Mouse (Mus musculus): Measurements from ENCODE around the gene Mprip.
"Not testable (repeated sequence)": the region's sequence is repeated elsewhere in the genome, so short reads cannot be mapped to it uniquely, and the experiment has no call there.

Mprip gene

DNA sequence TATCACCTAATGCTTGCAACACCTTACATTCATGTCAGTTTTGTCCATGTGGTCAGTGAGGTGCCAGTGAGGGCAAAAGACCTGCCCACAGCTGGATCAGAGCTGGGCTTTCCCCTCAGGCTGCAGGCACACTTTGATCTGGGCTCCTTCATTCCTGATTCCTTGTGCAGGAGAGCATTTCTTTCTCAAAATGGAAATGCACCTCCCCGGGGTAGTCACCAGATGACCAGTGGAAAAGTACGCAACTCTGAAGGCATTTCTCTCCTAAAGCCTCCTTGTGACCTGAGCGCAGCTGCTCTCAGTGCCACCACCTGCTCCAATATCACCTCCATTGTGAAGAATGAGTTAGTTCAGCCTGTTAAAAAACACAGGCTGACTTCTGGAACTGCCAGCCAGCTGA, at the start of gene Mprip:
Mprip (plus strand) TSS at position 301 of the 400 bp plus-strand sequence.
- in situ Hi-C loops (cut with MboI; ENCODE audit: unreplicated experiment in 2 of 2): loop anchor here in 1 of 2 experiments (5.0 kb wide), 1 partner anchor 34 kb away; no protein-coding TSS in a partner anchor

DNA sequence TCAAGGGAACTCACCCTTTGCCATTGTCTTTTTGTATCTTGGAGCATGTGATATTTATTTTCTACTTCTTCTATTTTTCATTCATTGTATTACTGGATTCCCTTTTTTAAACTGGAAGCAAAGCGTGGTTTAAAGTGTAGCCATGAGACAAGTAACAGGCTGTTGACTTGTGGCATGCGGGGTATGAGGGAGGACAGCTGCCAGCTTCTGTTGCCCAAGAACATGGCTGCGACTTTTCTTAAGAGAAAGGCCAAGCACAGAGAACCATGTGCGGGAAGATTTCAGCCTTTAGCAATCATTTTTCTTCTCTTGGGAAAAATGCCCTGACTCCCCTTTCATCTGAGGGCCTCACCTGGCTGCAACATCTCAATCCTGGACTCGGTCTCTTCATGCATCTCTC, 49.5 kb upstream of the Mprip start:
- in situ Hi-C loops (cut with MboI; ENCODE audit: unreplicated experiment in 2 of 2): no loop called here

DNA sequence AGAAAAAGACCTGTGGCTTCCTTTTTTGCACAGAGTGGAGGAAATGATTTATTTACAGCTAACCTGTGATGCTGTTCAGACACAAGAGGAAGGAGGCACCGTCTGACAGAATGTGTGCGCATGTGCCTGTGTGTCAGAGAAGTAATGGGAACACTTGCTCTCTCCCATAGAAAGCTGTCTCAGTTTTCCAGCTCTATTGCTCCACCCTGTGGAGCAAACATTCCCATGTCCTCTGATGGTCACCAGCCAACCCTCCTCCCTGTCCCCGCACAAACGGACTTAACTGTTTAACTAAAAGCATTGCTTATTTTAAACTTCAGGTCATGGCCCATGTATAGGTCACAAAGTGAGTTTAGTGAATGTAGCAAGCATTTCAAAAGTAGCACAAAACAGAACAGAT, 47.0 kb upstream of the Mprip start:
- in situ Hi-C loops (cut with MboI; ENCODE audit: unreplicated experiment in 2 of 2): no loop called here

DNA sequence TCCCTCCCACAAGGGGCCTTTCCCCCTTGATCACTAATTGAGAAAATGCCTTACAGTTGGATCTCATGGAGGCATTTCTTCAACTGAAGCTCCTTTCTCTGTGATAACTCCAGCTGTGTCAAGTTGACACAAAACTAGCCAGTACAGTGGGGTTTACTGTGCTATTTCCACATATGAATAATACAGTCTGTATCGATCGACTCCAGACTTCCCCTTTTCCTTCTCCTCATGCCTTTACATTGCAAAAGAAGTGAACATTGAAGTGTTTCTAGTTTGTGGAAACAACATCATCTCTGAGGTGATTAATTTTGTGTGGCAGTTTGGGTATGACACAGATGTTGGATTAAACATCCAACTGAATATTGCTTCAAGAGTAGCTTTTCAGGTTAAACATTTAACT, 44.1 kb upstream of the Mprip start:
- in situ Hi-C loops (cut with MboI; ENCODE audit: unreplicated experiment in 2 of 2): not testable (repeated sequence)

DNA sequence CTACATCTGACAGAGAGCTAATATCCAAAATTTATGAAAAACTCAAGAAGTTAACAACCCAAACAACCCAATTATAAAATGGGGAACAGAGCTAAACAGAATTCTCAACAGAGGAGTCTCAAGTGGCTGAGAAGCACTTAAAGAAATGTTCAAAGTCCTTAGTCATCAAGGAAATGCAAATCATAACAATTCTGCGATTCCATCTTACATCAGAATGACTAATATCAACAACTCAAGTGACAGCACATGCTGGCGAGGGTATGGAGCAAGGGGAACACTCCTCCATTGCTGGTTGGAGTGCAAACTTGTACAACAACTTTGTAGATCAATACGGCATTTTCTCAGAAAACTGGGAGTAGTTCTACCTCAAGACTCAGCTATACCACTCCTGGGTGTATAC, 38.9 kb upstream of the Mprip start:
- in situ Hi-C loops (cut with MboI; ENCODE audit: unreplicated experiment in 2 of 2): loop anchor here (5.0 kb wide), 2 partner anchors 125 to 460 kb away; no protein-coding TSS in a partner anchor

DNA sequence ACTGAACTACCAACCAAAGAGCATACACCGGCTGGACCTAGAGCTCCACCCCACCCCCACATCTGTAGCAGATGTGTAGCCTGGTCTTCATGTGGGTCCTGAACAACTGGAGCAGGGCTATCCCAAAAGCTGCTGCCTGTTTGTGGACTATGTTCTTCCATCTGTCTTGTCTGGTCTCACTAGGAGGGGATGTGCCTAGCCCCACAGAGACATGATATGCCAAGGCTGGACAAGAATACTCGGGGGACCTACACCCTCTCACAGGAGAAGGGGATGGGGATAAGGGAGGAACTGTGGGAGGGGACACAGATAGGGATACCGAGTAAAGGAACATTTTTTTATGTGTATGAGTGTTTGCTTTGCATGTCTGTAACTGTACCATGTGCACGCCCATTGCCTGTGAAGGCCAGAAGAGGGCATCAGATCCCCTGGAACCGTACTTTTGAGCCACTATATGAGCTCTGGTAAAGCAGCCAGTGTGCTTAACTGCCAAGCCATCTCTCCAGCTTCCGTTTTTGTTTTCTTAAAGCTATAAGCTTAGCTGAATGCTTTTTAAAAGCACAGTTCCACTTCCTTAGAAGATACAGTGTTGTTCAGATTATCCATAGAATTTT, 37.0 kb upstream of the Mprip start:
- in situ Hi-C loops (cut with MboI; ENCODE audit: unreplicated experiment in 2 of 2): loop anchor here (5.0 kb wide), 2 partner anchors 123 to 458 kb away; no protein-coding TSS in a partner anchor

DNA sequence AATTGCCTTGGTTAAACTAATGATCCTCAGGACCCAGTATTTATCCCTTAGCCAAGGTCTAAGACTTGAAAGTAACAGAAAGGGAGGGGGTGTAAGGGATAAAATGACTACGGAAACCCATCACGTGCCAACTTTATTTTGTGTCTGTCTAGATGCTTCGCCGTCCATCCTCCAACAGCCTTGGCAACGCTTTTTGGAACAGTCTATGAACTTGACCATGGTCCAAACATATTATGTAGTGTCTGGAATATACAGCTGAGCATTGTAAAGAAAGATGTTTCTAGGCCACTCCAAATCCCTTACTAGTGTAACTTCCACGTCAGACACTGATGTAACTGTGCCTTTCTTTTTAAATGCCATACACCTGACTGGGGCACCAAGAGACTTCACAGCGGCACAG, 34.9 kb upstream of the Mprip start:
- in situ Hi-C loops (cut with MboI; ENCODE audit: unreplicated experiment in 2 of 2): loop anchor here in 1 of 2 experiments (5.0 kb wide), 1 partner anchor 36 kb away; the partner anchor contains the start of gene Mprip

DNA sequence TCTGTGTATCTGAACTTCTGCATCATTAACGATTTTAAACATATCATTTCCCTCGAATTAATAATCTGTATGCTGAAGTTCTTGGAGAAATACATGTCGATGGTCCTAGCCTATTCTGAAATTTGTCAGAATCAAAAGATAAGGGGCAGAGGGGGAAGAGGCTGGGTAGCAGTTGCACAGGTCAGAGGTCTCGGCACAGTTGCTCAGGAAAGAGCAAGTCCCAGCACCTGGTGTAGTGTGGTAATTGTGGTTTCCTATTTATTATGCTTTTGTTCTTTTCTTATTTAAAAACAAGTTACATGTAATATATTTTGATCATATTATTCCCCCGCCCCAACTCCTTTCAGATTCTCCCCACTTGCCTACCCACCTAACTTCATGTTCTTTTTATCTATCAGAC, 32.9 kb upstream of the Mprip start:
- in situ Hi-C loops (cut with MboI; ENCODE audit: unreplicated experiment in 2 of 2): loop anchor here in 1 of 2 experiments (5.0 kb wide), 1 partner anchor 34 kb away; the partner anchor contains the start of gene Mprip

DNA sequence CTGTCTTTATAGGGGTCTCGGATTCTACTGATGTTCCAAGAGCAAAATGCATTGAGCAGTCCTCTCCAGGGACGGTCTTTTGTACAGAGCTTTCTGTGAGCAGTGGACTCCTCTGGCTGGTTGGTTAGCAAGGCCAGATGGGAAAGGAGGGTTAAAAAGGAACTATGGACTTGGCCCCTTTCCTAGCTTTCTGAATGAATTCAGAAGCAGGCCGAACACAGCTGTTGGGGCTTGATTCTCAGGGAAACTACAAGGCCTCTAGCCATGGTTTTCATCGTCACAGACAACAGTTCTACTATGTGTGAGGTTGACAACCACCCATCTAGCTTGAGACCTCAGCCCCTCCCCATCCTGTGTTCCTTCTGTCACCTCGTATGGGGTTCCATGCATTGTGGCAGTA, 31.2 kb upstream of the Mprip start:
- in situ Hi-C loops (cut with MboI; ENCODE audit: unreplicated experiment in 2 of 2): loop anchor here in 1 of 2 experiments (5.0 kb wide), 1 partner anchor 32 kb away; the partner anchor contains the start of gene Mprip

DNA sequence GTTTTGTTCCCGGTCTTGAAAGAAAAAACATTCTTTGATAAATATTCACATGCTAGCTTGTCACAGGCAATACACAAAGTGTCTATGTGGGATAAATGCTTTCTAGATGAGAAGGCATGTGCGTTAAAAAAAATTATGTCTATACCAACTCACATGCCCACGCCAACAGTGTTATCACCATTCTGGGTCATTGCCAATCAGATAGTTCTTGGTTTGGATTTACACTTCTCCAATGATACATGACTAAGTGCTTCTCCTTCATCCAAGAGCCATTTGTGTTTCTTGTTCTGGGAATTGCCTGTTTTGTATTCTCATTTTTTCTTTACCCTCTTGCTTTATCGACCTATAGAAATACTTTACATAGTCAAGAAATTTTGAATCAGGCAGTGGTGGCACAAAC, 29.1 kb upstream of the Mprip start:
- in situ Hi-C loops (cut with MboI; ENCODE audit: unreplicated experiment in 2 of 2): no loop called here

DNA sequence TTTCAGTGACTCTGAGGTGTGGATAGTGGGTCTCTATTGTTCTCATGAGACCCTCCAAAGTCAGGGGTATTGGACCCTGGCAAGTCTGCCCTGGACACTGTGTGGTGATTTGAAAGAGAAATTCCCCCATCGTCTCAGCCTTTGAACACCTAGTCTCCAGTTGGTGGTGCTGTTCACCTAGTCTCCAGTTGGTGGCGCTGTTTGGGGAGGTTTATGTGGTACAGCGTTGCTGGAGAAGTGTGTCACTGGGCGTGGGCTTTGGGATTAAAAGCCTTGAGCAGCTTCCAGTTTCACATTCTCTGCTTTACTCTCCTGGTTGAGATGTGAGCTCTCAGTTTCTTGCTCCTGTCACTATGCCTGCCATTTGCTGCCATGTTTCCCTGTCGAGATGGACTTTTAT, 28.1 kb upstream of the Mprip start:
- in situ Hi-C loops (cut with MboI; ENCODE audit: unreplicated experiment in 2 of 2): no loop called here

DNA sequence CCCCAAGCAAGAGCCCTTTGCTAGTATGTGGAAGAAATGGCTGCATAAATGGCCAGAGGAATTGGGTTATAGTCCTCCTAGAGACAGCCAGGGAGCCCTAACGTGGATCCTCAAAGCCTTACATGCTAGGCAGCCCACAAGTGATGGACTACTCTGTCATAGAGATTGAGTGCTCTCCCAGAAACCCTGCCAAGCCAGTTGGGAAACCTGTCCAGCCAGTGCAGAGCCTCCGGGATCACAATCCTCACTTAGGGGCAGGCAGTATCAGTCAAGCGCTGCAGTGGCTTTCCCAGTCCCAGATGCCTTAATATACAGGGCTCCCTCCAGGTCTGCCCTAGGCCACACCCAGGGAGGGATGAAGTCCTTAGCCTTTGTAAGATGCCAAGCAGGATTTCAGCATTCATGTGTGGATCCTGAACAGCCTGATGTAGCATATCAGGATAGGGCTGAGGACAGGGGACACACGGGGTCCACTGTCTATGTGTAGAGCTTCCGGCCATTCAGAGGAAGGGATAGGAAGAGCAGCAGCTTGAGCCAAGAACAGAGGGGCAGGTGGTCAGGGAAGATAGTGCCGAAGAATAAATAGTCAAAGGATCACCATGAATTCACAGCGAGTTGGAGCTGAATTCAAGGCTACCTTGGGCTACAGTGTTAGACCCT, 27.0 kb upstream of the Mprip start:
- in situ Hi-C loops (cut with MboI; ENCODE audit: unreplicated experiment in 2 of 2): no loop called here

DNA sequence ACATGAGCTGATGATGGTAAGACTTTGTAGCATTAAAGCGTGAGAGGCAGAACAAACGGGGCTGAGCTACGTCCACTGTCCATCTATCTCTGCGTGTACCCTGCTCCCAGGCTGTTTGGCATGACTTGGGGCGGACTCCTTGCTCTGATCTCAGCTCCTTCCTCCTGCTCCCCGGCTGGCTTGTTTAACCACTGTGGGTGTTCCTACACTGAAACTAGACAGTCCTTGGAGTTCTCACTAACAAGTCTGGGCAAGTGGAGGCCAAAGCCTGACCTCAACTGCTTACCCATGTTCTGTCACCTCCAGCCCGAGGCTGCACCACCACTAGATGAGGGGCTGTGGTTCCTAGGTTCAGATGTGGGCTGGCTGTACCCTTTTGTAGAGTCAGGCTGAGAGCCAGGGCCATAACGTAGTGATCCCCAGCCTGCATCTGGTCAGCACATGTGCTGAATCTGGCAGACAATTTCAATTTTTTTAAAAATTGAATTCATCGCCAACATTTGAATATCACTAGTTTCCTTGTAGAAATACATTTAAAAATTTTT, 25.8 kb upstream of the Mprip start:
- in situ Hi-C loops (cut with MboI; ENCODE audit: unreplicated experiment in 2 of 2): no loop called here

DNA sequence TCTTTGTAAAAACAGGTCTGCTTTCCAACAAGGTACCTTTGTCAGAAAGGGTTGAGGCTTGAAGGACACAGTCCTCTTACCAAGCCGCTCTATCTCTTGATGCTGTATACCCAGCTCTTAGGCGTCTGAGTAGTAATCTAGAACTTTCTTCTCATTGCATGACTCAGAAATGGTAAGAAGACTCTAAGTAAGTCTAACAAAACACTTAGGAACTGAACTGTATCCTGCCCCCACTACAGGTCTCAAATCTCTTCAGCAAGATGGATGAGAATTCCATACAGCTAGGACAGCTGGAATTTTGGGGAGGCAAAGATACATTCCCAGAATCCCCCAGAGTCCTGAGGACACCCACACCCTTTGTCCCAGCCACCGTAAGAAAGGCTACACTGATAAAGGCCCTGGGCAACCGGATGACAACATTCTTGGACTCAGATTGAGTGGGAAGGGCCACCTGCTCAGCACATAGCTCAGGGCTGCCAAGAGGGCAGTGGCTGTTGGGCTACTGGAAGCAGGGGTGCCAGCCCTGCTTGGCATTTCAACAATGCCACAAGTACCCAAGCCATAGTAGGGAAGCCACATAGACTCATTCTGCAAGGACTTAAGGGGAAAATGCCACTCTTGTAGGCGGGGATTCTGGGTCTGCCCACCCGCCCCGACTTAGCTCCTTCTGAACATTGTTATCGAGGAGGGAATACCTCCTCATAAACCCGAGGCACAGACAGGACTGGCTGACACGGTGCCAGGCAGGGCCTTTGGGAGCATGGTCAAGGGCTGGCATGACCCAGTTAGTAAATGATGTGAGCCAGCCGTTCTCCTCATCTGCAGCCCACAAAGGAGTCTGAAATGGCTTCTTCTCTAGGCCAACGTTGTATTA, 25.0 kb upstream of the Mprip start:
- in situ Hi-C loops (cut with MboI; ENCODE audit: unreplicated experiment in 2 of 2): no loop called here

DNA sequence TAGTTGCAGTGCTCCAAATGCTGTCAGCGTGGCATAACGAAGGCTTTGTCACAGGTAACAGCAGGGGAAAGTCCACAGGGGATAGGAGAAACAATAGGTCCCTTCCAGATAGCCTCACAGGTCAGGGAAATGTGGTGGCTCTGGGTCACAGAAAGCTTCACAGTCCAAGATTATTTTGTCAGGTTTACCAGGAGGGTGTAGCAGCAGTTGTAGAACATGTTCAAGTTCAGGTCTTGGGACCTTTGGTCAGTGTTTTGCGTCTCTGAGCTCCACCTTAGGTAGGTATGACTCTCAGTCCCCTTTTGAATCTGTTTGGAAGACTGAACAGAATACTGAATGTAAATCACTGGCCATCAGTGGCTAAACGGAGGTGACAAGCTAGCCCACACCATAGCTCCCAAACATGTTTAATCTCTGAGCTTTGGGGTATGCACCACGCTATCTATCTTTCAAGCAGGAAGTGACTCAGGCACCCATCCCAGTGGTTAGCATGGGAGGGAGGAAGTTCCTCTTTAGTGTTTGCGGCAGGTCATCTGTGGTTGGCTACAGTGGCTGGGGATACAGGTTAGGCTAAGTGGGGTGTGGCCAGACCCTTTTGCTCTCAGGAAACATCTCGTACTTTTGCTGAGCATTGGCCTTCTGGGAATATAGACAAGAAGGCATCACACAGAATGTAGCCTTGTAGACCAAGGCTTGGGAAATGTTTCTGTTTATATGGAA, 24.2 kb upstream of the Mprip start:
- in situ Hi-C loops (cut with MboI; ENCODE audit: unreplicated experiment in 2 of 2): no loop called here

DNA sequence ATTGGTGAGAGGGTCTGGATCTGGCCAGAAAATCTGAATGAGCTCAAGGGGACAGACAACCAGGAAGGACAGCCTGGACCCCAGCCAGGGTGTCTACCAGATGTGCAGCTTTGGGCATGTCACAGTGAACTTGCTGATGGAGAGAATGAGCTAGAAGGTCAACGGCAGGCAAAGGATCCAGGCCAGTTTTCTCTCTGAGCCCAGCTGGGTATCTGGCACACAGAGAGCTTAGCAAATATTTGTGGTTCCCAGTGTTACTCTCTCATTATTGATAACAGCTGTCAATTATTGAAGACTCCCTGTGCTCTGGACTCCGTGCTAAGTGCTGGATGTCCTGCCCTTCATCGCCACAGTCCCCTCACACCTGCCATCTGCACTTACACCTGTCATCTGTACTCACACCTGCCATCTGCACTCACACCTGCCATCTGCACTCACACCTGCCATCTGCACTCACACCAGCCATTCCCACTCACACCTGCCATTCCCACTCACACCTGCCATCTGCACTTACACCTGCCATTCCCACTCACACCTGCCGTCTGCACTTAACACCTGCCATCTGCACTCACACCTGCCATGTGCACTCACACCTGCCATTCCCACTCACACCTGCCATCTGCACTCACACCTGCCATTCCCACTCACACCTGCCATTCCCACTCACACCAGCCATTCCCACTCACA, 21.0 kb upstream of the Mprip start:
- in situ Hi-C loops (cut with MboI; ENCODE audit: unreplicated experiment in 2 of 2): no loop called here

DNA sequence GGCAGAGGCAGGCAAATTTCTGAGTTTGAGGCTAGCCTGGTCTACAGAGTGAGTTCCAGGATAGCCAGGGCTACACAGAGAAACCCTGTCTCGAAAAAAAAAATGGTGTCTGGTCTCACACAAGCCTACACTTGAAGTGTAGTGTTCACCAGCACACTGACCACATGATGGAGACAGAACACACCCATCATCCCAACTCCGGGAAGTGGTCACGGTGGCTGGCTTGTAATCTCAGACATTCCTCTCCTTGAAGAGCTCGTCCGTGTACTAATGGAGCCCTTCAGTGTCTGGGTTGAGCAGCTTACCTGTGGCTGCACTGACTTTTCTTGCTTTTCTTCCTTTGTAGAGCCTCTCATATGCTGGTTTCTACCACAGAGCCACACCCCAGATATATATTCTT, 19.9 kb upstream of the Mprip start:
- in situ Hi-C loops (cut with MboI; ENCODE audit: unreplicated experiment in 2 of 2): no loop called here

DNA sequence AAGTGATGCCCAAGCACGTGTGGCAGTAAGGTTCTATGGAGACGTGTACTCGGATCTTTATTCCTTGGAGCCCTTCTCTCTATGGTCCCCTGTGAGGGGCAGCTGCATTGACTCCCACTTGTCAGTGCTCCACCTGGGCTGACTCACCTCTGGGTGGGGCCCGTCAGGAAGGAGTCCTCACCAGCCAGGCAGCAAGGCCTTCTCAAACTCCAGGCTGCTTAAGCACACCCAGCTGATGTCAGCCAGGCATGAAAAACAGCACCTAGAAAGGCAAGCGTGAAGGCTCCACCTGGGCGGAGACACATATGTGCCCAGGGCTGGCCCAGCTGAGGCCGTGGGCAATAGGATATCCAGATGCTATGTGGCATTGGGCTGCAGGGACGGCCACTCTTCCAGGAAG, 18.7 kb upstream of the Mprip start:
- in situ Hi-C loops (cut with MboI; ENCODE audit: unreplicated experiment in 2 of 2): no loop called here

DNA sequence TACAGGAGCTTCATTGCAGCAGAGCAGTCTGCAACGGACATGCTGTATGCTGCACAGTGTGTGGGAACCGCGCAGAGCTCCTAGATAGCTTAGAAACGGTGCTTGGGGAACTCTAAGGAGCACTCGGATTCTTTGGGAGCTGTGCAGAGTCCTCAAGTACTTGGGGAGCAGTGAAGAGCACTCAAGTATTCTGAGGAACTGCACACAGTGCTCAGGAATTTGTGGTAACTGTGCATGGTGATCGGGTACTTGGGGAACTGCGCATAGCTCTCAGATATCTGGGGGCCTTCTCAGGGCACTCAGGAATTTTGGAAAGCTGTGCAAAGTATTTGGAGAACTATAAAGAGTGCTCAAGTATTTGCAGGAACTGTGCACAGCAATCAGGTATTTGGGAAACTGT, 16.1 kb upstream of the Mprip start:
- in situ Hi-C loops (cut with MboI; ENCODE audit: unreplicated experiment in 2 of 2): no loop called here

DNA sequence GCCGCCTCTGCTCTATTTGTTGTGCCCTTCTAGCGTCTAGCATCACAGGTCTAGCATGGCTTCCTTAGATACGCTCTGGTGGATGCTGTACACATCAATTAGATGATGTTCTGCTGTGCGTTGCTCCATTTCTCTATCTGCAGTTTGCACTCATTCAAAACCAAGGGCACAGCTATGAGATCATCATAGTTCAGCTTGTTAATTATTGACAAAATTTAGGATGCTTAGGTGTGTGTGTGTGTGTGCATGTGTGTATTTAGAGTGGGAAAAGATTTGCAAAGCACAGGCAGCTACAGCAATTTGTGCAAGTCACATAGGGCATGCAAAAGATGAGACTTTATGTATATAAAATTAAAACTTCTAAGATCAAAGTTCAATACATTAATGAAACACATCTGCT, 12.0 kb upstream of the Mprip start:
- in situ Hi-C loops (cut with MboI; ENCODE audit: unreplicated experiment in 2 of 2): no loop called here
